Mouse (Mus musculus): Measurements from ENCODE around the gene Iqcn. TPM values are rescaled to one million over a fixed set of nuclear protein-coding genes. Genes with fewer than 3 reads are reported as not detected.

Iqcn gene
- polyA plus RNA-seq, 1 experiment from 2014 or later = not detected

DNA sequence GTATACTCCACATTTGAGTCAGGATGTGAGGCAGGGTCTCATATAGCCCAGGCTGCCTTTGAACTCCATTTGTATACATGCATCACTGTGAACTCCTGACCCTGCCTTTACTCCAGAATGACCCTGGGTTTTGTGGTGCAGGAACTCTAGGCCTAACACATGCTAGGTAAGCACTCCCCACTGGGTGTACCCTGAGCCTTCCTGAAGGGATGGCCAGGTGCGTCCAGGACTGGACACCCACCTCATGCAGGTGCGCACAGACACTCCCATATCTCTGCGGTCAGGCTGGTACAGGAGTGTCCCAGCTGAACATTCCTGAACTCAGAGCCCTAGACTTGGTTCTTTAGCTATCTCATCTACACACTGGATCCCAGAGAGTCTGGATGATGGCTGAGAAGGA lies 29.1 kb upstream of the Iqcn start:
- DNase-seq (ENCODE audit: low spot score) = no peak
- Histone ChIP-seq H3K4me2 (ENCODE audit: low read depth, low read length) (peak overlapping the region; percentile 82), H3K36me3 (ENCODE audit: control insufficient read depth, insufficient read depth, low read length) (peaks cover 19% of the 10 kb centered on the region; the same call in 1 of the 2 replicates), H3K27me3 (replicated peaks; ENCODE audit: control insufficient read depth, insufficient read depth, low read length) (no peaks in the 10 kb centered on the region), H3K4me3 (ENCODE audit: low read depth, low read length) (peak overlapping the region; percentile 70), H3K27ac (replicated peaks; ENCODE audit: low read depth, low read length) (peak overlapping the region; percentile 95), H3K9me3 (ENCODE audit: control insufficient read depth, low read length) (no peaks in the 10 kb centered on the region), H3K4me1 (ENCODE audit: control insufficient read depth, insufficient read depth, low read length) (peaks cover 6% of the 10 kb centered on the region), H3K9ac (ENCODE audit: low read depth, low read length) (peak overlapping the region; percentile 82)
- no peak for ATAC-seq (ENCODE audit: low read depth)
- 89% methylated on average over 3 of the region's 3 CpGs for WGBS

DNA sequence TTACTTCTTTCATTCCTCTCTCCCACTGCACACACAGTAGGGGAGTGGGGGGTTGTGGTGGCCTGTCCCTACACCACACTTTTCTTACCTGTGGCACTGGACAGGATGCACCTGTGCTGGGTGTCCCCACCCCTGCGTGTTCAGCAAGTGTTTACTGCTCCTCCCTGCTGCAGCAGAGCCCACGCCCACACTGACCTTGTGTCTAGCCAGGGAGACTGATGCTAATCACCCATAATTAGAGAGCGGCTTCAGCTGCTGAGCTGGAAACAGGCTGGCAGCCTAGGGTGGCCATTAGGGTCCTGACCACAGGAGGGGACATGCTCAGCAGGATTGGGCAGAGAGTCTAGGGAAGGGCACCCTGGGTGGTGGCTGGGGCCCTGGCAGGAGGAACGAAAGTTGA lies 28.5 kb upstream of the Iqcn start:
- 62% methylated on average over 4 of the region's 4 CpGs for WGBS
- Histone ChIP-seq H3K9me3 (ENCODE audit: control insufficient read depth, low read length) (no peaks in the 10 kb centered on the region), H3K4me2 (ENCODE audit: low read depth, low read length) (peak overlapping the region; percentile 82; the same call in 1 of the 2 replicates), H3K27me3 (replicated peaks; ENCODE audit: control insufficient read depth, insufficient read depth, low read length) (no peaks in the 10 kb centered on the region), H3K27ac (replicated peaks; ENCODE audit: low read depth, low read length) (no peak overlapping the region), H3K36me3 (ENCODE audit: control insufficient read depth, insufficient read depth, low read length) (peaks cover 24% of the 10 kb centered on the region; the same call in 1 of the 2 replicates), H3K4me3 (ENCODE audit: low read depth, low read length) (no peak overlapping the region), H3K9ac (ENCODE audit: low read depth, low read length) (peak overlapping the region; percentile 82; the same call in 1 of the 2 replicates), H3K4me1 (ENCODE audit: control insufficient read depth, insufficient read depth, low read length) (peaks cover 6% of the 10 kb centered on the region)
- DNase-seq (ENCODE audit: low spot score) (peak; percentile 30), ATAC-seq (ENCODE audit: low read depth) (no peak)

DNA sequence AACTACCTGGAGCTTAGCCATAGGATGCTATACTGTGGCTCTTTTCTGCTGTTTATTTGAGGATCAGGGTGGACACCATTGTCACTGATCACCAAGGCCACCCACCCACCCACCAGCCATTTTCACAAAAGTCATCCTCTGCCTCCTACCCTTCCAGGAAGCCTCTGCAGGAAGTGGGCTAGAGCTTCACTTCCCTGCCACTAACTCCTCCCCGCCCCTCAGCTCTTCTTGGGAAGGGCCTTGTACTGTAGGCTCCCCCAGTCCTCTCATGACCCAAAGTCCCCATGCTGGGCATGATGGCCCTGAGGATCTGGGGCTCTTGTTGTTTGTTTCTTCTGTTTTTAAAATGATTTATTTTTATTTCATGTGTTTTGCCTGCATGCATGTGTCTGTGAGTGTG lies 27.9 kb upstream of the Iqcn start:
- Histone ChIP-seq H3K9me3 (ENCODE audit: control insufficient read depth, low read length) (no peaks in the 10 kb centered on the region), H3K9ac (ENCODE audit: low read depth, low read length) (no peak overlapping the region), H3K36me3 (ENCODE audit: control insufficient read depth, insufficient read depth, low read length) (peaks cover 25% of the 10 kb centered on the region; the same call in 1 of the 2 replicates), H3K27me3 (replicated peaks; ENCODE audit: control insufficient read depth, insufficient read depth, low read length) (no peaks in the 10 kb centered on the region), H3K4me3 (ENCODE audit: low read depth, low read length) (no peak overlapping the region), H3K4me2 (ENCODE audit: low read depth, low read length) (no peak overlapping the region), H3K4me1 (ENCODE audit: control insufficient read depth, insufficient read depth, low read length) (peaks cover 6% of the 10 kb centered on the region), H3K27ac (replicated peaks; ENCODE audit: low read depth, low read length) (no peak overlapping the region)
- 88% methylated on average over 1 of the region's 1 CpGs for WGBS
- no peak for ATAC-seq (ENCODE audit: low read depth)
- DNase-seq (ENCODE audit: low spot score) = no peak

DNA sequence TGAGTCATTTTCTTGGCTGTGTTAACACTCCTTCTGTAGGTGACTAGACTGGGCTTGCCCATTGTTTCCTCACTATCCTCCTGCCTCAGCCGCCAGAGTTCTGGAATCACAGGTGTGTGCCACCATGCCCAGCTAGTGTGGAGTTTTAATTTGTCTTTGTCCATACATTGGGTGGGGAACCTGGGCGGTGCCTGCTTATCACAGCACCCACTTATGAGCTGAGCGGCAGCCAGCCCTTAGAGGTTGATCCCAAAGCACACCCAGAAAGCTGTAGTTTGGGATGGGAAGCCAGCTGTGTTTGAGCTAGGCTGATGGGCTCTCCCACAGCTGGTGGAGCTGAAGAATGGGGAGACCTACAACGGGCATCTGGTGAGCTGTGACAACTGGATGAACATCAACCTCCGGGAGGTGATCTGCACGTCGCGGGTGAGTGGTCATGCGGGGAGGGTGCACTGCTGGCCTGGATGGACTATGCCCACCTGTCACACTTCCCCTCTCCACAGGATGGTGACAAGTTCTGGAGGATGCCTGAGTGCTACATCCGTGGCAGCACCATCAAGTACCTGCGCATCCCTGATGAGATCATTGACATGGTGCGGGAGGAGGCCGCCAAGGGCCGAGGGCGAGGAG lies 25.7 kb upstream of the Iqcn start:
- no peak overlapping the region for H3K9ac ChIP-seq (ENCODE audit: low read depth, low read length)
- H3K4me2 ChIP-seq (ENCODE audit: low read depth, low read length) = no peak overlapping the region
- WGBS = 89% methylated on average over 15 of the region's 15 CpGs
- H3K9me3 ChIP-seq (ENCODE audit: control insufficient read depth, low read length) = no peaks in the 10 kb centered on the region
- ATAC-seq (ENCODE audit: low read depth) (no peak), DNase-seq (ENCODE audit: low spot score) (no peak)
- no peaks in the 10 kb centered on the region for H3K27me3 ChIP-seq (replicated peaks; ENCODE audit: control insufficient read depth, insufficient read depth, low read length)
- H3K27ac ChIP-seq (replicated peaks; ENCODE audit: low read depth, low read length) = no peak overlapping the region
- no peak overlapping the region for H3K4me3 ChIP-seq (ENCODE audit: low read depth, low read length)
- H3K4me1 ChIP-seq (ENCODE audit: control insufficient read depth, insufficient read depth, low read length) = peaks cover 15% of the 10 kb centered on the region
- peaks cover 25% of the 10 kb centered on the region; the same call in 1 of the 2 replicates for H3K36me3 ChIP-seq (ENCODE audit: control insufficient read depth, insufficient read depth, low read length)

DNA sequence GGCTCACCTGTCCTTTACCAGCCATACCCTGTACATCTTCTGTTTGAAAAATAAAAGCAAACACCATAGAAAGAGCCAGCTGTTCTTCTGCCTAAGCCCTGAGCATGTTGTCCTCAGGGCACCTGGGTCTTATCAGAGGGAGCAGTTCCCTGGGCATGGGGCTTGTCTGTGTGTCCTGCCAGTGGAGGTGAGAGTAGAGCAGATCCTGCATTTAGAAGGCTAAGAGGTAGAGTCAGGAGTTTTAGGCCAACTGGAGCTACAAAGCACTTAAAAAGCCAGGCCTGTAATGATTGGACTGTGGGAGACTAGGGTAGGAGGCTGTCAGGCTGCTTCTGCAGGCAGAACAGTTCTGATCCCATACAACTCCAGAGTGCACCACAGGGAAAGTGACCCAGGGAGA lies 24.6 kb upstream of the Iqcn start:
- no peak overlapping the region for H3K9ac ChIP-seq (ENCODE audit: low read depth, low read length)
- no peaks in the 10 kb centered on the region for H3K27me3 ChIP-seq (replicated peaks; ENCODE audit: control insufficient read depth, insufficient read depth, low read length)
- H3K9me3 ChIP-seq (ENCODE audit: control insufficient read depth, low read length) = no peaks in the 10 kb centered on the region
- peaks cover 17% of the 10 kb centered on the region for H3K4me1 ChIP-seq (ENCODE audit: control insufficient read depth, insufficient read depth, low read length)
- DNase-seq (ENCODE audit: low spot score) (no peak), ATAC-seq (ENCODE audit: low read depth) (no peak)
- no peak overlapping the region for H3K27ac ChIP-seq (replicated peaks; ENCODE audit: low read depth, low read length)
- no peak overlapping the region for H3K4me3 ChIP-seq (ENCODE audit: low read depth, low read length)
- peaks cover 25% of the 10 kb centered on the region; the same call in 1 of the 2 replicates for H3K36me3 ChIP-seq (ENCODE audit: control insufficient read depth, insufficient read depth, low read length)
- no peak overlapping the region for H3K4me2 ChIP-seq (ENCODE audit: low read depth, low read length)

DNA sequence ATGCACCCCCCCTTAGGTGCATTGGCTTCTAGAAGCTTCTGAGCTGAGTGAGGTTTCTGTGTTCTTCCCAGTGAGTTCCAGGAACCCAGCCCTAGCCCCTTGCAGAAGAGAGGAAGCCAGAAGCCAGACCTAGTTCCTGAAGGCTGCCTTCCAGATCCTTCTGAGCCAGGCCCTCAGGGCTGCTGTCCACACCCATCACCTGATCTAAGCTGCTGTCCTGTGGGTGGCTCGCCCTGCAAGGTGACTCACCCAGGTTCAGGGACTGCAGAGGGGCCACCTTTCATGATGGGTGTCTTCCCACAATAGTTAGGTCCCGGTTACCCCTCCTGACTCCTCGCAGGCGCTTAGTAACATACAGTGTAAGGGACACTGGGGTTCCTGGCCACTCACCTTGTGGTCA lies 23.9 kb upstream of the Iqcn start:
- no peak overlapping the region for H3K9ac ChIP-seq (ENCODE audit: low read depth, low read length)
- H3K9me3 ChIP-seq (ENCODE audit: control insufficient read depth, low read length) = no peaks in the 10 kb centered on the region
- ATAC-seq (ENCODE audit: low read depth) (no peak), DNase-seq (ENCODE audit: low spot score) (no peak)
- H3K27me3 ChIP-seq (replicated peaks; ENCODE audit: control insufficient read depth, insufficient read depth, low read length) = no peaks in the 10 kb centered on the region
- H3K4me1 ChIP-seq (ENCODE audit: control insufficient read depth, insufficient read depth, low read length) = peaks cover 11% of the 10 kb centered on the region
- H3K4me3 ChIP-seq (ENCODE audit: low read depth, low read length) = no peak overlapping the region
- H3K36me3 ChIP-seq (ENCODE audit: control insufficient read depth, insufficient read depth, low read length) = peaks cover 25% of the 10 kb centered on the region; the same call in 1 of the 2 replicates
- no peak overlapping the region for H3K4me2 ChIP-seq (ENCODE audit: low read depth, low read length)
- no peak overlapping the region for H3K27ac ChIP-seq (replicated peaks; ENCODE audit: low read depth, low read length)
- 94% methylated on average over 4 of the region's 4 CpGs for WGBS

DNA sequence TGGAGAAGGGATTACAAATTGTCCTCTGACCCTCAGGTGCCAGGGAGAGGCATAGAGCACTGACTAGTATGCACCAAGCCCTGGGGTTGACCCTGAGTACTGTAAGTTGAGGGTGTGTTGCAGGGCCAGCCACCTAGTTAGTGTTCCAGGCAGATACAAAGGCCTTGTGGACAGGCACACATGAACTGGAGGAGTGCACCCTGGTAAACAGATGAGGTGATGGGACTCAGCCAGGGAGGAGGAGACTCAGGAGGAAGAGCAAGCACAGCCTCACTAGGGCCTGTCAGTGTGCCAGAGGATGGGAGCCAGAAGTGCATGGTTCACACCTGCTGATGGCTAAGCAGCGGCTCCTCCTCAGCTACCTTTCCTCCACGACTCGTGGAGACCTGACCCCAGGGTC lies 23.2 kb upstream of the Iqcn start:
- Histone ChIP-seq H3K36me3 (ENCODE audit: control insufficient read depth, insufficient read depth, low read length) (peaks cover 25% of the 10 kb centered on the region; the same call in 1 of the 2 replicates), H3K4me2 (ENCODE audit: low read depth, low read length) (no peak overlapping the region), H3K27ac (replicated peaks; ENCODE audit: low read depth, low read length) (no peak overlapping the region), H3K9ac (ENCODE audit: low read depth, low read length) (no peak overlapping the region), H3K4me3 (ENCODE audit: low read depth, low read length) (no peak overlapping the region), H3K27me3 (replicated peaks; ENCODE audit: control insufficient read depth, insufficient read depth, low read length) (no peaks in the 10 kb centered on the region), H3K9me3 (ENCODE audit: control insufficient read depth, low read length) (no peaks in the 10 kb centered on the region), H3K4me1 (ENCODE audit: control insufficient read depth, insufficient read depth, low read length) (peaks cover 11% of the 10 kb centered on the region)
- DNase-seq (ENCODE audit: low spot score) = no peak
- no peak for ATAC-seq (ENCODE audit: low read depth)
- 75% methylated on average over 3 of the region's 3 CpGs for WGBS

DNA sequence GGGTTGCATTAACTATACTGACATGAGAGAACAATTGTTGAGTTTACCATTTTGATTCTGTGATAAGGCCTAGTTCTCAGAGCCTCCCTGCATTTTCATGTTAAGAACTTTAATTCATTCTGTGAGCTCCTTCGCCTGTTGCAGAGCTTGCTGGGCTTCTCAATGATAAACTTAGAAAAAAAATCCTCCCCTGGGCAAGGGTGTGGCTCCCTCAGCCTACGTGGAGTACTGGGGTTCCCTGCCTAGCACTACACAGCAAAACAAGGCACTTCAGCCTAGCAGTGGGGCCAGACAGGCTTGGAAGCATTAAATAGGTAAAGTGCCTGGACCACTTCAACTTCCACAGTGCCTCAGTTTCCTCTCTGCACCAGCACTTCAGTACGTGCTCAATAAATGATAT lies 21.8 kb upstream of the Iqcn start:
- no peaks in the 10 kb centered on the region for H3K27me3 ChIP-seq (replicated peaks; ENCODE audit: control insufficient read depth, insufficient read depth, low read length)
- DNase-seq (ENCODE audit: low spot score) (no peak), ATAC-seq (ENCODE audit: low read depth) (no peak)
- no peaks in the 10 kb centered on the region for H3K9me3 ChIP-seq (ENCODE audit: control insufficient read depth, low read length)
- 51% methylated on average over 3 of the region's 3 CpGs for WGBS
- no peak overlapping the region for H3K9ac ChIP-seq (ENCODE audit: low read depth, low read length)
- H3K4me1 ChIP-seq (ENCODE audit: control insufficient read depth, insufficient read depth, low read length) = peaks cover 11% of the 10 kb centered on the region
- H3K27ac ChIP-seq (replicated peaks; ENCODE audit: low read depth, low read length) = no peak overlapping the region
- no peak overlapping the region for H3K4me2 ChIP-seq (ENCODE audit: low read depth, low read length)
- peaks cover 25% of the 10 kb centered on the region; the same call in 1 of the 2 replicates for H3K36me3 ChIP-seq (ENCODE audit: control insufficient read depth, insufficient read depth, low read length)
- H3K4me3 ChIP-seq (ENCODE audit: low read depth, low read length) = no peak overlapping the region

DNA sequence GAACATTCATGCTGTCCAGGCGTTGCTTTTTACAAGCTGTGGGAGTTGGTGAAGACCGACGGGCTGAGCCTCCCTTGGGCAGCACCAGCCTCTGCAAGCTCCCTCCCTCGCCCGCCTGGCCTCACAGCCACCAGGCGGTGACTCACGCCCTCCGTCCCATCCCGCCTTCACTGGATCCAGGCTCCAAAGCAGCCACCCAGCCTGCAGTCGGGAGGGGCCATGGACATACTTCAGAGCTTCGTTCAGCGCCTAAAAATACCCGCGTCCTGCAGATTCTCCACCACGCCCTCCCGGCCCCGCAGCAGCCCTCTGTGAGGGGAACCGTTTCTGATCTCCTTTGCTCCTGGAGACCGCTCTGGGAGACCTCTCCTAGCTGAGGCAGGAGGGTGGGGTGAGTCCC lies 21.1 kb upstream of the Iqcn start:
- peak overlapping the region; percentile 46 for H3K9ac ChIP-seq (ENCODE audit: low read depth, low read length)
- H3K27me3 ChIP-seq (replicated peaks; ENCODE audit: control insufficient read depth, insufficient read depth, low read length) = no peaks in the 10 kb centered on the region
- WGBS = 2% methylated on average over 15 of the region's 19 CpGs
- 0 out of 2 replicates have a peak overlapping the region, but pooled peaks have one; percentile 0 for H3K4me3 ChIP-seq (ENCODE audit: low read depth, low read length)
- H3K4me1 ChIP-seq (ENCODE audit: control insufficient read depth, insufficient read depth, low read length) = peaks cover 11% of the 10 kb centered on the region
- DNase-seq (ENCODE audit: low spot score) (peak; percentile 80), ATAC-seq (ENCODE audit: low read depth) (peak; percentile 69)
- H3K9me3 ChIP-seq (ENCODE audit: control insufficient read depth, low read length) = no peaks in the 10 kb centered on the region
- peaks cover 24% of the 10 kb centered on the region; the same call in 1 of the 2 replicates for H3K36me3 ChIP-seq (ENCODE audit: control insufficient read depth, insufficient read depth, low read length)
- H3K4me2 ChIP-seq (ENCODE audit: low read depth, low read length) = peak overlapping the region; percentile 37
- peak overlapping the region; percentile 39; the same call in 1 of the 2 replicates for H3K27ac ChIP-seq (replicated peaks; ENCODE audit: low read depth, low read length)
